Mouse (Mus musculus) heart, postnatal 25 days (tissue): ENCODE measurements around the gene Irf3. TPM values are rescaled to one million over a fixed set of nuclear protein-coding genes. Genes with fewer than 3 reads are reported as not detected.

Source experiments
- DNase-seq: peaks from one replicate; pipeline ENCODE4 v3.0.0; 2022; ENCODE audit warnings: low spot score
- intact Hi-C: fragments of 180-260 bp; cut with DNase I; formaldehyde crosslinking; loops from one replicate; pipeline ENCODE4 v1.15.1; 2025
- microRNA-seq: library from miRNA; unstranded; fragments of <30 nt; microRNA quantifications from one replicate; pipeline ENCODE4 v1.2.0, GENCODE M21; 2022
- total RNA-seq, 2 experiments: library from RNA; stranded (reverse); gene quantifications; 2 replicates each; pipeline ENCODE4 v1.2.3; 2021

The Irf3 gene
- total RNA-seq, 2 experiments from 2014 or later = 28.3 to 30.9 TPM

DNA sequence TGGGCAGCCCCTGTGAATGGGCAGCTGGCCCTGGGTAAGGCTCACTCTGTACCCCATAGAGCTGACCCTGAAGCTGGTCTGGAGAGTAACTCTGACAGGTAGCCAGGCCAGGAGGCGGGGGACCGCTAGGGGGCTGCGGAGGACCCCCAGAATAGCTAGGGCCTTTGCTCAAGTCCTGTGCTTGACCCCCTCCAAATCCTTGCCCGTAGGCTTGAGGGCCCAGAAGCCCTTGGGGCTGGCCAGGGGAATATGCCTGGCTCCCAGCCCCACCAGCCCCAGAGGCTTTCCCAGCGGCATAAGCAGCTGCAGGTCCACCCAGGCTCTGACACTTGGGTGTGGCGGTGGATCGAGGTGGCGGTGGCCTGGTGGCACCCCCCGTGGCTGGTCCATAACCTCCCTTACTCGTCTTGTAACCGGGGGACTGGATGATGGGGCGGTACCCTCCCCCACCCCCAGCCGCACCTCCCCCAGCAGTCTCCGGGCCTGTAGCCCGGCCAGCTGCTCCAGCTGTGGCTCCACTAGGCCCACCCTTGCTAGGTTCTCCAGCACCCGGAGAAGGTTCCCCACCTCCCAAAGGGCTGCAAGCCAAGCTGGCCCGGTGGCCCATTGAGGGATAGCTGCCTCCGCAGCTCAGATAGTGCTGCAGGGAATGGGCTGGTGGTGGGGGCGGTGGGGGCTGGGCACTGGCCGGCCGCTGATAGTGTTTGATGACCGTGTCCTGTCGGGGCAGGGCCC is 51.6 kb downstream of the Irf3 start:
- intact Hi-C loops = no loop called here
- no peak for DNase-seq

DNA sequence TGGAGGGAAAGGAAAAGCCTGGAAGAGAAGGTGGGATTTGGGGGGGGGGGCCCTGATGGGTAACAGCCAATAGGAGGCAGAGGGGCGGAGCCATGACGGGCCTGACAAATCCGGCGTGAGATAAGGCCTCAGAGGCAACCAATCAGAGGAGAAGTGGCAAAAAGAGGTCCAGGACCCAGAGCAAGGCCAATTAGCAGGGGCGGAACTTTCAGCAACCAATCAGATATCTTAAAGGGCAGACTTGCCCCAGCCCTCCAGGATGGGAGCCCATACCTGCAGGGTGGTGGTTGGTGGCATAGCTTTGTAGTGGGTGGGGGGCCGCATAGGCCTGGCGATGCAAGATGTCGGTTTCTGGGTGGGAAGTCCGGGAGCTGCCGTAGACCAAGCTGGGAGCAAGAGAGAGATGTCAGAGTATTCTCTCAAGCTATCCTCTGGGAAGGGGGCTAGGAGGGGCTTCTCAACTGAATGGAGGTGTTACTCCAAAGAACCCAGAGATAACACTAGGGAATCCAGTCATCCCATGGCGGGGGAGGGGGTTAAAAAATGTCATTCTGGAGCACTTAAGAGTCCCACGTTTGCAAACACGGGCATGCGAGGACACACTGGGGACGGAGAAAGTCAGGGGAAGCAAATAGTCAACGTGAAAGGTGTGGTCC is 53.6 kb downstream of the Irf3 start:
- peak; percentile 70 for DNase-seq
- intact Hi-C loops = no loop called here

DNA sequence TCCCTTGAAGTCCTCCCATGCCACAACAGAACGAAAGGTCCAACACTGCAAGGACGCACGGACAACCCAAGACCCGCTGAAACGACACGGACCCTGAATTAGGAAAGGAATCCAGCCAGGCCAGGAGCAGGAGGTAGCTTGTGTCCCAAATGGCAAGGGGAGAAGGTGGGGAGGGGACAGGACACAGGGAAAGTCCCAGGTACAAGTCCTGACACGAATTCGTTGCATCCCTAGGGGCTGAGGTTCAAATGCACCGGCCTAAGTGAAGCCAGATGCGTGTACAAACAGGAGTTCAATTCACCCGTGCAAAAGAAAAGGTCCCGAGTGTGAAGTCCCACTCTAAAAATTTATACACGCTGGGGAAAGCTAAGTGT is 54.1 kb downstream of the Irf3 start:
- intact Hi-C loops = no loop called here
- no peak for DNase-seq

Small RNA genes within 50 kb of the gene (microRNA-seq; reads per million reads assigned to microRNA genes)
- gene Mir7054 = not detected

Other genes starting within 250 kb of the Irf3 start
- 10 to 100 TPM; 22.8 to 24.3 TPM for gene Vrk3, start 249.2 kb upstream of the Irf3 start, total RNA-seq
- gene Zfp473, start 246.6 kb upstream of the Irf3 start, total RNA-seq = under 1 TPM in 1 of 2 experiments, not detected in 1; 0.21 TPM
- gene Nup62, start 181.6 kb upstream of the Irf3 start, total RNA-seq = 10 to 100 TPM; 26.0 to 28.6 TPM
- gene Il4i1, start 181.3 kb upstream of the Irf3 start, total RNA-seq = 1 to 10 TPM in 1 of 2 experiments, under 1 TPM in 1; 0.62 to 2.2 TPM
- gene Atf5, start 181.0 kb upstream of the Irf3 start, total RNA-seq = 10 to 100 TPM; 63.7 to 64.5 TPM
- gene Akt1s1, start 148.7 kb upstream of the Irf3 start, total RNA-seq = 10 to 100 TPM; 61.8 to 75.9 TPM
- 10 to 100 TPM; 44.3 to 47.0 TPM for gene Tbc1d17, start 148.6 kb upstream of the Irf3 start, total RNA-seq
- gene Pnkp, start 140.5 kb upstream of the Irf3 start, total RNA-seq = 10 to 100 TPM; 16.0 to 16.6 TPM
- 100 to 1,000 TPM; 153 to 165 TPM for gene Ptov1, start 127.9 kb upstream of the Irf3 start, total RNA-seq
- 10 to 100 TPM; 66.7 to 73.9 TPM for gene Med25, start 104.9 kb upstream of the Irf3 start, total RNA-seq
- gene Fuz, start 101.6 kb upstream of the Irf3 start, total RNA-seq = 10 to 100 TPM; 12.9 to 15.0 TPM
- gene Ap2a1, start 68.2 kb upstream of the Irf3 start, total RNA-seq = 10 to 100 TPM; 72.5 to 73.1 TPM
- not detected for gene Tsks, start 54.4 kb upstream of the Irf3 start, total RNA-seq
- gene Cpt1c, start 22.8 kb upstream of the Irf3 start, total RNA-seq = 1 to 10 TPM; 2.7 to 3.1 TPM
- gene Prmt1, start 11.1 kb upstream of the Irf3 start, total RNA-seq = 100 to 1,000 TPM; 105 to 111 TPM
- 10 to 100 TPM; 10.2 to 11.2 TPM for gene Bcl2l12, start 1.1 kb downstream of the Irf3 start, total RNA-seq
- gene Scaf1, start 18.7 kb downstream of the Irf3 start, total RNA-seq = 10 to 100 TPM; 45.5 to 49.7 TPM
- gene Rras, start 20.3 kb downstream of the Irf3 start, total RNA-seq = 10 to 100 TPM; 48.9 to 56.6 TPM
- gene Prr12, start 55.2 kb downstream of the Irf3 start, total RNA-seq = 10 to 100 TPM; 23.2 to 27.7 TPM
- 10 to 100 TPM; 25.7 to 27.8 TPM for gene Nosip, start 64.8 kb downstream of the Irf3 start, total RNA-seq
- gene Prrg2, start 65.0 kb downstream of the Irf3 start, total RNA-seq = 1 to 10 TPM; 6.8 to 7.1 TPM
- gene Rcn3, start 94.6 kb downstream of the Irf3 start, total RNA-seq = 10 to 100 TPM; 28.1 to 32.4 TPM
- gene Fcgrt, start 106.2 kb downstream of the Irf3 start, total RNA-seq = 10 to 100 TPM; 66.1 to 71.7 TPM
- 100 to 1,000 TPM; 517 to 569 TPM for gene Rps11, start 126.8 kb downstream of the Irf3 start, total RNA-seq
- gene Rpl13a, start 131.1 kb downstream of the Irf3 start, total RNA-seq = 100 to 1,000 TPM; 613 to 620 TPM
- gene Gm45713, start 138.6 kb downstream of the Irf3 start, total RNA-seq = not detected
- gene Flt3l, start 138.8 kb downstream of the Irf3 start, total RNA-seq = 10 to 100 TPM in 1 of 2 experiments, 1 to 10 TPM in 1; 5.3 to 15.0 TPM
- gene Pih1d1, start 156.7 kb downstream of the Irf3 start, total RNA-seq = 10 to 100 TPM; 29.7 to 30.9 TPM
- 10 to 100 TPM; 23.5 to 37.6 TPM for gene Aldh16a1, start 156.9 kb downstream of the Irf3 start, total RNA-seq
- gene Slc17a7, start 166.3 kb downstream of the Irf3 start, total RNA-seq = 10 to 100 TPM; 18.1 to 18.7 TPM
- gene Gfy, start 181.9 kb downstream of the Irf3 start, total RNA-seq = not detected
- not detected for gene Pth2, start 183.3 kb downstream of the Irf3 start, total RNA-seq
- not detected for gene Ccdc155, start 207.2 kb downstream of the Irf3 start, total RNA-seq
- gene Dkkl1, start 214.5 kb downstream of the Irf3 start, total RNA-seq = not detected
- 10 to 100 TPM in 1 of 2 experiments, 1 to 10 TPM in 1; 7.0 to 12.0 TPM for gene Tead2, start 218.1 kb downstream of the Irf3 start, total RNA-seq
- gene Cd37, start 241.5 kb downstream of the Irf3 start, total RNA-seq = 1 to 10 TPM; 2.9 to 3.2 TPM
- gene Slc6a16, start 243.4 kb downstream of the Irf3 start, total RNA-seq = not detected